Mouse (Mus musculus): Measurements from ENCODE around the gene Stk32c. TPM values are rescaled to one million over a fixed set of nuclear protein-coding genes. Genes with fewer than 3 reads are reported as not detected.

Stk32c gene
- polyA plus RNA-seq, 1 experiment from 2014 or later: 0.07 TPM

DNA sequence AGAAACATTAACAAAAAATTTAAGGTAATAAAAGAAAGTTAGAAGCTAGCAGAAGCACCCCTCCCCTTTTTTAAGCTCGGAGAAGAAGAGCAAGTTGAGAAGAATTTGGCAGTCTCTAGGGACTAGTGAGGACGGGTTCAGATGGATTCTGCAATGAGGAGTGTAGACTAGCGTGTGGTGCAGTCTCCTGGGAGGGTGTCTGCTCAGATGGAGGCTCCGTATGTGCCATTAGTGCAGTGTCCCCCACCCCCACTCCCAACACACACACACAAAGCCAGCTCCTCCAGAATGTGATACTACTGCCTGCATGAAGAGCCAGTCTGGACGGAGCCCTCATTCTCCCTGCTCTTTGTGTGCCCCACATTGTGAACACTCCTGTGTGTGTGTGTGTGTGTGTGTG is 131.9 kb downstream of the Stk32c start:
- Histone ChIP-seq H3K9ac (ENCODE audit: low read length) (no peak overlapping the region), H3K36me3 (ENCODE audit: control insufficient read depth, insufficient read depth) (no peaks in the 10 kb centered on the region), H3K4me3 (ENCODE audit: low read length) (no peak overlapping the region), H3K27me3 (ENCODE audit: control insufficient read depth, insufficient read depth, low read length) (peaks cover 25% of the 10 kb centered on the region), H3K4me1 (ENCODE audit: control insufficient read depth, insufficient read depth, low read length) (no peaks in the 10 kb centered on the region), H3K4me2 (ENCODE audit: low read depth, low read length) (no peak overlapping the region), H3K9me3 (replicated peaks; ENCODE audit: control insufficient read depth, low read length) (0 out of 2 replicates have a peak, but pooled peaks cover 2% of the 10 kb centered on the region), H3K27ac (ENCODE audit: low read length) (no peak overlapping the region)
- WGBS: 73% methylated on average over 5 of the region's 5 CpGs
- no peak for ATAC-seq (replicated peaks; ENCODE audit: extremely low read depth, insufficient read depth, low FRiP score)

DNA sequence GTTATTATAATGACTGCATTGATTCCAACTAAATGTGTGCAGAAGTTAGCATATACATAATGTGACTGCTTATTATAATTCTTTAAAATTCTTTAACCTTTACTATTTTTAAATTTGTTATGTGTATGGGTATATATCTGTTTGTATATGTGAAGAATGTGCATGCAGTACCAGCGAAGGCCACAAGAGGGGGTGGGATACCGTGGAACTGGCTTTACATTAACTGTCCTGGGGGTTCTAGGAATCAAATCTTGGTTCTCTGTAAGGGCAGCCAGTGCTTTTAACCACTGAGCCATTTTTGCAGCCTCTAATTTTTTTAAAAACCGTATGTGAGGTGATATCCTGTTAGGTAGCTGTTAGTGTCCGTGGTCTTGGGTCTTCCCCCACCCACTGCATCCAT is 132.4 kb downstream of the Stk32c start:
- no peaks in the 10 kb centered on the region for H3K4me1 ChIP-seq (ENCODE audit: control insufficient read depth, insufficient read depth, low read length)
- no peaks in the 10 kb centered on the region for H3K36me3 ChIP-seq (ENCODE audit: control insufficient read depth, insufficient read depth)
- 0 out of 2 replicates have a peak, but pooled peaks cover 2% of the 10 kb centered on the region for H3K9me3 ChIP-seq (replicated peaks; ENCODE audit: control insufficient read depth, low read length)
- no peak overlapping the region for H3K27ac ChIP-seq (ENCODE audit: low read length)
- peaks cover 21% of the 10 kb centered on the region for H3K27me3 ChIP-seq (ENCODE audit: control insufficient read depth, insufficient read depth, low read length)
- 65% methylated on average over 4 of the region's 4 CpGs for WGBS
- ATAC-seq (replicated peaks; ENCODE audit: extremely low read depth, insufficient read depth, low FRiP score): no peak
- no peak overlapping the region for H3K4me3 ChIP-seq (ENCODE audit: low read length)
- H3K9ac ChIP-seq (ENCODE audit: low read length): no peak overlapping the region
- no peak overlapping the region for H3K4me2 ChIP-seq (ENCODE audit: low read depth, low read length)

DNA sequence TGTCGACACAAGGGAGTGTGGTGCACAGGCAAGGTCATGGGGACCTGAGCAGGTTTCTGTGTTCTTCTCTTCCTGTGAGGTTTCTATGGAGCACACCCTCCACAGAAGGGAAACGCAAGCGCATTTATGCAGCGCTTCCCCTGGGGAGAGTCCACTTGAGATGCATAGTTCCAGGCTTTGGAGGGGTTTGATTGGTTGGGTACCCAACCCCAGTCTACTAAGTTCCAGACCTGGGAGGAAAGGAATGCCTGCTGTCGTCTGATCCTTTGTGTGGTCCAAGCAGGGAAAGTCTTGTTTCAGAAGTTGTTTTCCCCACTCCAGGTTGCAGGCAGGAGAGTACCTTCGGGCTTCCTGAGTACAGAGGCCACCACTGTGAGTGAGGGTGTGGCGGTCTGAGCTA is 134.0 kb downstream of the Stk32c start:
- Histone ChIP-seq H3K27me3 (ENCODE audit: control insufficient read depth, insufficient read depth, low read length) (peaks cover 7% of the 10 kb centered on the region), H3K9ac (ENCODE audit: low read length) (no peak overlapping the region), H3K4me3 (ENCODE audit: low read length) (no peak overlapping the region), H3K27ac (ENCODE audit: low read length) (no peak overlapping the region), H3K4me2 (ENCODE audit: low read depth, low read length) (no peak overlapping the region), H3K4me1 (ENCODE audit: control insufficient read depth, insufficient read depth, low read length) (no peaks in the 10 kb centered on the region), H3K36me3 (ENCODE audit: control insufficient read depth, insufficient read depth) (no peaks in the 10 kb centered on the region), H3K9me3 (replicated peaks; ENCODE audit: control insufficient read depth, low read length) (0 out of 2 replicates have a peak, but pooled peaks cover 2% of the 10 kb centered on the region)
- WGBS: 66% methylated on average over 7 of the region's 7 CpGs
- no peak for ATAC-seq (replicated peaks; ENCODE audit: extremely low read depth, insufficient read depth, low FRiP score)

DNA sequence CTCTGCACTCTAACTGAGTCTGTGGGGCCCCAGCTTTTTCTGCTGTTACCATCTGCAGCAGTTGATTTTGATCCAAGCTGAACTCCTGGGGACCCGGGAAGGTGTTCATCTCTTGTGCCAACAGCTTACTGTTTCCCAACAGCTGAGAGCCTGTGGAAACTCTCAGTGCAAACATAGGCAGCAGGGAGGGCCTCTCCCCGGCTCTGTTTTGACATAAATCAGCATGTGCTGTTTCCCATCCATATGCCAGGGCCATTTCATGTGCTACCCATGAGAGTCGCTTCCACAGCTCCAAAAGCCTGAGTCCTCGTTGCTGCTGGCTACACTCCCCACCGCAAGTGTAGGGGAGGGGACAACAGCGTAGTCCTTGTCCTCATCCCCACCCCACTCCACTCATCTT is 134.9 kb downstream of the Stk32c start:
- H3K9me3 ChIP-seq (replicated peaks; ENCODE audit: control insufficient read depth, low read length): 0 out of 2 replicates have a peak, but pooled peaks cover 2% of the 10 kb centered on the region
- H3K4me2 ChIP-seq (ENCODE audit: low read depth, low read length): no peak overlapping the region
- H3K4me3 ChIP-seq (ENCODE audit: low read length): no peak overlapping the region
- no peaks in the 10 kb centered on the region for H3K36me3 ChIP-seq (ENCODE audit: control insufficient read depth, insufficient read depth)
- WGBS: 71% methylated on average over 6 of the region's 6 CpGs
- no peak overlapping the region for H3K27ac ChIP-seq (ENCODE audit: low read length)
- ATAC-seq (replicated peaks; ENCODE audit: extremely low read depth, insufficient read depth, low FRiP score): no peak
- no peak overlapping the region for H3K9ac ChIP-seq (ENCODE audit: low read length)
- H3K27me3 ChIP-seq (ENCODE audit: control insufficient read depth, insufficient read depth, low read length): peaks cover 4% of the 10 kb centered on the region
- no peaks in the 10 kb centered on the region for H3K4me1 ChIP-seq (ENCODE audit: control insufficient read depth, insufficient read depth, low read length)

DNA sequence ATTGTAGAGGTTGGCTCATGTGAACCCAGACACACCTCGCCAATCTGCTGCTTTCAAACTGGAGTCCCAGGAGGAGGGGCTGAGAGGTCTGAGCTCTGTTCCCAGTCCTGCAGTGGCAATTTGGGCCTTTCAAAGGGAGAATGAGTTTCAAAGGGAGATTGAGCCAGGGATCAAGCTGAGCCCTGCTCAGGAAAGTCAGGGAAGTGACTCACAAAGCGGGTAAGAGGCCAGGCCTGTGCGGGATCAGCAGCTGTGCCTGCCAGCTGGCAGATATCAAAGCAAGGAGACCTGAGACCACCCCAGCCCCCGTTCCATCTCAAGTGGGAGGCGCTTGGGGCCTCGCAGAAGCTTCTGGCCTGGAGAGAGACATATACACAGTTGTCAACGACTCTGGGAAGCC is 135.8 kb downstream of the Stk32c start:
- 0 out of 2 replicates have a peak, but pooled peaks cover 2% of the 10 kb centered on the region for H3K9me3 ChIP-seq (replicated peaks; ENCODE audit: control insufficient read depth, low read length)
- peaks cover 4% of the 10 kb centered on the region for H3K27me3 ChIP-seq (ENCODE audit: control insufficient read depth, insufficient read depth, low read length)
- H3K9ac ChIP-seq (ENCODE audit: low read length): no peak overlapping the region
- no peak overlapping the region for H3K27ac ChIP-seq (ENCODE audit: low read length)
- no peaks in the 10 kb centered on the region for H3K36me3 ChIP-seq (ENCODE audit: control insufficient read depth, insufficient read depth)
- no peak overlapping the region for H3K4me2 ChIP-seq (ENCODE audit: low read depth, low read length)
- no peak overlapping the region for H3K4me3 ChIP-seq (ENCODE audit: low read length)
- ATAC-seq (replicated peaks; ENCODE audit: extremely low read depth, insufficient read depth, low FRiP score): no peak
- WGBS: 19% methylated on average over 7 of the region's 7 CpGs
- H3K4me1 ChIP-seq (ENCODE audit: control insufficient read depth, insufficient read depth, low read length): no peaks in the 10 kb centered on the region

DNA sequence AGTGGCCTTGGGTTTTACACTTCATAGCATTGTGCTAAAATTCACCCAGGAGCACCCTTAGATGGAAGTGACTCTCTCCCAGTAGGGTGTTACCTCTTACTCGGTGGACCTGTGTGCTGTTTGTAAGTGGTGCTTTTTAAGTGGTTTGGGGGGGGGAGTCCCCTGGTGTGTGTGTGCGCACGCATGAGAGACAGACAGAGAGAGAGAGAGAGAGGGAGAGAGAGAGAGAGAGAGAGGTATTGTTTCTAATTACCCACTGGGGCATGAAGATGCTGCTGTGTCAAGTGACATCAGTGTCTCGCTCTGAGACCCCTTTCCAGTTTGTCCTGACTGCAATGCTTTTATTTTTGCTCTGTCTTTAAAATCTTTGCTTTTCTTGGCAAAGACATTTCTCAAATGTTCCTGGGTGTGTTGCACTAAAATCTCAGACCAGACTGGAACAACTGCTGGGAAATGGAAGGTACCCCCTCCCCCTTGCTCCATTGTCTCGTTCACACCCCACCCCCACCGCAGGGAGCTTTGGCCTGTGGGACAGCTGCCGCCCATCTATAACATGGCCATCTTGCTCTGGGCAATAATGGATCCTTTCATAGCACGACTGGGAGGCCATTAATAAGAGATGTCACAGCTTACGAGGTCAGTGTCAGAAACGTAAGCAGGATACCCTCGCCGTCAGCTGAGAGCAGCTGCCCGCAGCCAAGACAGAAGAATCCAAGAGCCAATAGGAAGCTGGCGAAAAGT is 137.9 kb downstream of the Stk32c start:
- ATAC-seq (replicated peaks; ENCODE audit: extremely low read depth, insufficient read depth, low FRiP score): no peak

DNA sequence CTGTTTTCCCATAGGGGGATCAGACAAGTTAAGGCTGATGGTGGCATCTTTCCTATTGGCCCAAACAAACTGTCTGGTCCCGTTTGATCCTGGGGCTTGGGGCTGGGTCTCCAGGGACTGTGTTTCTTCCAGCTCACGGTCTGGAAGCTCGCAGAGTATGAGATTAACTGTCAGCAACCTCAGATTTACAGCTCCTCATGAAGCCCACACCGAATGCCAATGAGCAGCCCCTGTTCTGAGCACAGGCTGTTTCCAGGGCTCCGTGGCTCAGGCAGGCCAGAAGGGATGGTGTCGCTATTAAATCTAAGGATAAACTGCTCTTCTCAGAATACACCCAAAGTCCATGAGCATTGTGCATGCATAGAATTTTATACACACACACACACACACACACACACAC is 138.9 kb downstream of the Stk32c start:
- Histone ChIP-seq H3K4me3 (ENCODE audit: low read length) (no peak overlapping the region), H3K4me1 (ENCODE audit: control insufficient read depth, insufficient read depth, low read length) (no peaks in the 10 kb centered on the region), H3K36me3 (ENCODE audit: control insufficient read depth, insufficient read depth) (no peaks in the 10 kb centered on the region), H3K9me3 (replicated peaks; ENCODE audit: control insufficient read depth, low read length) (no peaks in the 10 kb centered on the region), H3K27ac (ENCODE audit: low read length) (no peak overlapping the region), H3K27me3 (ENCODE audit: control insufficient read depth, insufficient read depth, low read length) (peaks cover 4% of the 10 kb centered on the region; the same call in 1 of the 2 replicates), H3K4me2 (ENCODE audit: low read depth, low read length) (no peak overlapping the region), H3K9ac (ENCODE audit: low read length) (no peak overlapping the region)
- ATAC-seq (replicated peaks; ENCODE audit: extremely low read depth, insufficient read depth, low FRiP score): no peak
- 30% methylated on average over 6 of the region's 6 CpGs for WGBS

More for the DNA sequence above, 137.9 kb downstream of the Stk32c start:
- Histone ChIP-seq H3K36me3 (ENCODE audit: control insufficient read depth, insufficient read depth) (no peaks in the 10 kb centered on the region), H3K4me1 (ENCODE audit: control insufficient read depth, insufficient read depth, low read length) (no peaks in the 10 kb centered on the region), H3K27ac (ENCODE audit: low read length) (no peak overlapping the region), H3K27me3 (ENCODE audit: control insufficient read depth, insufficient read depth, low read length) (peaks cover 4% of the 10 kb centered on the region; the same call in 1 of the 2 replicates), H3K9ac (ENCODE audit: low read length) (no peak overlapping the region), H3K4me3 (ENCODE audit: low read length) (no peak overlapping the region), H3K9me3 (replicated peaks; ENCODE audit: control insufficient read depth, low read length) (no peaks in the 10 kb centered on the region), H3K4me2 (ENCODE audit: low read depth, low read length) (no peak overlapping the region)
- WGBS: 65% methylated on average over 14 of the region's 14 CpGs

DNA sequence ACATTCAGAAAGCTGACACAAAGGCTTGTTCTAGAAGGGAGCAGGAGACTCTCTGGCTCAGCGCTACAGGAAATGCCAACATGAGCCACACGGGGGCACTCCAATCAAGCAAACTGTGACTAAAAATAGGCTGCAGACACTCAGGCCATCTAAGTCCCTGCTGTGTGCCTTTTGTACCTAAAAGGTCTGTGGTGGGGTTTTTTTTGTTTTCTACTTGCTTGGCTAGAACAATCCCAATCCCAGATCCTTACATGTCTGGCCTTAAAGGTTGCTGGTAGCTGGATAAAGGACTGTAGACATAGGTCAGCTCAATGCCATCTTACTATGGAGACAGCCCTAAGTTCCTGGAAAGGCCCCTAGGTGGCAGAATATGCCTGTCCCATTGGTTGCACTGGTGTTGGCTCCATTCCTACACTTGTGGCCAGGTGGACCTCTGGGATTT is 144.9 kb downstream of the Stk32c start:
- H3K27me3 ChIP-seq (ENCODE audit: control insufficient read depth, insufficient read depth, low read length): no peaks in the 10 kb centered on the region
- peak; percentile 49; the same call in 1 of the 2 replicates for ATAC-seq (replicated peaks; ENCODE audit: extremely low read depth, insufficient read depth, low FRiP score)
- WGBS: 0% methylated on average over 2 of the region's 2 CpGs
- no peak overlapping the region for H3K4me2 ChIP-seq (ENCODE audit: low read depth, low read length)
- no peaks in the 10 kb centered on the region for H3K9me3 ChIP-seq (replicated peaks; ENCODE audit: control insufficient read depth, low read length)
- H3K9ac ChIP-seq (ENCODE audit: low read length): no peak overlapping the region
- H3K36me3 ChIP-seq (ENCODE audit: control insufficient read depth, insufficient read depth): no peaks in the 10 kb centered on the region
- H3K27ac ChIP-seq (ENCODE audit: low read length): no peak overlapping the region
- no peaks in the 10 kb centered on the region for H3K4me1 ChIP-seq (ENCODE audit: control insufficient read depth, insufficient read depth, low read length)
- no peak overlapping the region for H3K4me3 ChIP-seq (ENCODE audit: low read length)

DNA sequence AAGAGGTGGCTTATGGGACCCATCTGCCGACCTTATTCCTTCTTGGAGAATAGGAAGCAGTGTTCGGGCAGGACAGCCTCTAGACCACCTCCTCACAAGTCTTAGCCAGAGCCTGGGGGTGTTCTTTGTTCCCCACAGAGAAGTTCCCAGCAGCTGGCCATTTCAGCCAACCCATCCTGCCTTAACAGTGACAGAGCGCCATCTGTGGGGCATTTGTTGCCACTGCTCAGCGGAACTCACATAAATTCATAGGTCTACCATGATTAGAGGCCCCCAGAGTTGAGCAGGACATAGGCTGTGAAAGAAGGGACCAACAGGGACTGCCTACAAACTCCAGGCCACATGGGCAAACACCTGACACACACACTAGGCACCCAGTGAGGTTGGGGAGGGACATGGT is 149.7 kb downstream of the Stk32c start:
- H3K9me3 ChIP-seq (replicated peaks; ENCODE audit: control insufficient read depth, low read length): no peaks in the 10 kb centered on the region
- no peak overlapping the region for H3K4me2 ChIP-seq (ENCODE audit: low read depth, low read length)
- H3K4me1 ChIP-seq (ENCODE audit: control insufficient read depth, insufficient read depth, low read length): no peaks in the 10 kb centered on the region
- H3K9ac ChIP-seq (ENCODE audit: low read length): no peak overlapping the region
- H3K27me3 ChIP-seq (ENCODE audit: control insufficient read depth, insufficient read depth, low read length): no peaks in the 10 kb centered on the region
- no peaks in the 10 kb centered on the region for H3K36me3 ChIP-seq (ENCODE audit: control insufficient read depth, insufficient read depth)
- no peak overlapping the region for H3K27ac ChIP-seq (ENCODE audit: low read length)
- no peak overlapping the region for H3K4me3 ChIP-seq (ENCODE audit: low read length)
- no peak for ATAC-seq (replicated peaks; ENCODE audit: extremely low read depth, insufficient read depth, low FRiP score)
- 48% methylated on average over 4 of the region's 4 CpGs for WGBS
